Mouse (Mus musculus) testis, postnatal 14 days (tissue): Measurements from ENCODE around the gene Slc25a36.

Experiments used
- DNase-seq: peaks from one replicate; pipeline ENCODE4 v3.0.0; 2021; ENCODE audit warnings: low spot score

Slc25a36 gene

GRCm38 (mm10) chr9:97110571-97111390 is at the start of gene Slc25a36:
Gene Slc25a36 (minus strand): TSS chr9:97111157.
- peak; percentile 99 for DNase-seq

- no peak for DNase-seq
Observed at GRCm38 (mm10) chr9:97158412-97158811, 47.5 kb upstream of the Slc25a36 start.

- no peak for DNase-seq
Observed at GRCm38 (mm10) chr9:97155981-97156380, 45.0 kb upstream of the Slc25a36 start.

GRCm38 (mm10) chr9:97154956-97155355 is 44.0 kb upstream of the Slc25a36 start:
- DNase-seq = no peak

GRCm38 (mm10) chr9:97153006-97153405 is 42.0 kb upstream of the Slc25a36 start:
- no peak for DNase-seq

- DNase-seq = no peak
Observed at GRCm38 (mm10) chr9:97147270-97147669, 36.3 kb upstream of the Slc25a36 start.

GRCm38 (mm10) chr9:97145351-97145750 is 34.4 kb upstream of the Slc25a36 start:
- DNase-seq = no peak

- no peak for DNase-seq
Observed at GRCm38 (mm10) chr9:97143416-97143815, 32.5 kb upstream of the Slc25a36 start.

- no peak for DNase-seq
Observed at GRCm38 (mm10) chr9:97142558-97142957, 31.6 kb upstream of the Slc25a36 start.

- no peak for DNase-seq
Observed at GRCm38 (mm10) chr9:97141723-97142122, 30.8 kb upstream of the Slc25a36 start.

- DNase-seq = no peak
Observed at GRCm38 (mm10) chr9:97140145-97140932, 29.4 kb upstream of the Slc25a36 start.

GRCm38 (mm10) chr9:97137678-97138077 is 26.7 kb upstream of the Slc25a36 start:
- DNase-seq = no peak

- DNase-seq = no peak
Observed at GRCm38 (mm10) chr9:97137116-97137515, 26.2 kb upstream of the Slc25a36 start.

GRCm38 (mm10) chr9:97135866-97136265 is 24.9 kb upstream of the Slc25a36 start:
- DNase-seq = no peak

- peak; percentile 83 for DNase-seq
Observed at GRCm38 (mm10) chr9:97133178-97133577, 22.2 kb upstream of the Slc25a36 start.

GRCm38 (mm10) chr9:97130001-97130400 is 19.0 kb upstream of the Slc25a36 start:
- no peak for DNase-seq

- no peak for DNase-seq
Observed at GRCm38 (mm10) chr9:97123934-97124692, 13.2 kb upstream of the Slc25a36 start.

- DNase-seq = no peak
Observed at GRCm38 (mm10) chr9:97121432-97121831, 10.5 kb upstream of the Slc25a36 start.

GRCm38 (mm10) chr9:97114271-97114670 is 3.3 kb upstream of the Slc25a36 start:
- DNase-seq = no peak

GRCm38 (mm10) chr9:97113555-97113929 is 2.6 kb upstream of the Slc25a36 start:
- DNase-seq = no peak

GRCm38 (mm10) chr9:97112797-97113554 is 2.0 kb upstream of the Slc25a36 start:
- no peak for DNase-seq

GRCm38 (mm10) chr9:97112238-97112637 is 1.3 kb upstream of the Slc25a36 start:
- DNase-seq = no peak
